Mouse (Mus musculus): ENCODE results near the gene Olfr429.
A peak's percentile ranks its signal among the peaks of the same experiment; 100 is the strongest.
"Not testable (repeated sequence)": the region's sequence is repeated elsewhere in the genome, so short reads cannot be mapped to it uniquely, and the experiment has no call there.

Olfr429 gene

DNA sequence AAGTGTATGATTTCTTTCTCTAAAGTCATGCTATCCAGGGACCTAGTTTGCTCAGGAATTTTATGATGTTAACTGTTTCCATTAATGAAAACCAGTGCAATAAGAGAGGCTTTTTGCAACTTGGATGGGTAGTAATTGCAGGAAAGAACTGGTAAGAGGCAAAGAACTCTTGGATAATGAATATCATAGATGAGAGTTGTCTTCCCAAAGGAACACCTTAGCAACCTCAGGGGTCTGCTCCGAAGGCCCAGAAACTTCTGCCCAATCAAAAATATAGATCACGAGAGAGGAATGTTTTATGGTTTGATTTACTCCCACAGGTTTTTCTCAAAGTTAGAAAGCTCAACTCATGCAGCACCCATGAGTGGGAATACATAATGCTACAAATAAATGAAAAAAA, at the start of gene Olfr429:
TSS of gene Olfr429 (plus strand) at position 301 of the 400 bp plus-strand sequence.
- no peak for DNase-seq (ENCODE audit: low spot score in 2 of 2)

DNA sequence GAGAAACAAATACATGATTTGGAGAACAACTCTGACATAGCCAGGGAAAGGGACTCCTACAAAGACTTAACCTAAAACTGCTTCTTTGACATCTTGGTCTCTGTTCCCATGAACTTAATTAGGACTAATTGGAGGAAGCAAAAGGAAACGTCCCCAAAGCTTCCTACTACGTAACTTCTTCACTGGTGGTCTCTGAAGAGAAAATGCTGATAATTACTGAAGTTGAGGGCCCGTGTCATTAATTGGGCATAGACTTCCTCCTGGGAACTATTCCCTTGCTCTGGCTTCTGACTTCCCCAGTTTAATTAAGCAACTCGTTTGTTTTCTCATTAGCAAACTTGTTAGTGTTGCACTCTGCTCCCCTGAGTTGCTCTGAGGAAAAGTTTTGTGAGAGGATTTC, 48.3 kb upstream of the Olfr429 start:
- no peak for DNase-seq (ENCODE audit: low spot score in 2 of 2)

DNA sequence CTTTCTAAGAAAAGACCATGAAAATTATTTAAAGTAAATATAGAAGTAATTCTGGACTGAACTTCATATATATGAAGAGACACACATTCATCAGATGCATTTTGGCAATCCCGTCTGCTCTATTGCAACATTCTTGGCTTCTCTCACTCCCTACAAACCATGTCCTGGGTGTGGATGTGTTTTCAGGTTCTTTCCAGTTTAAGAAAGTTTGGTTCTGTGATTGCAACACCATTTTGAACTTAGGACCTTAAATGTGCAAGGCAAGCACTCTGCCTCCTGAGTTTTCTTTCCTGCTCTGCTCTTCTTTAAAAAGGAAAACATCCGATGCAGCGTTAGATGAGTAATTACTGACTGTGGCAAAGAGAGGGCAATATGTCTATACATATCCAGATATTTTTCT, 45.7 kb upstream of the Olfr429 start:
- DNase-seq (ENCODE audit: low spot score in 2 of 2), result no peak

- peak in 1 of 2 experiments; percentile 6 for DNase-seq (ENCODE audit: low spot score in 2 of 2)
Measured at GRCm38 (mm10) chr1:174040523-174041177, 43.5 kb upstream of the Olfr429 start, which contains the start of gene Olfr433. TSS of gene Olfr433 (plus strand) at chr1:174040705.

DNA sequence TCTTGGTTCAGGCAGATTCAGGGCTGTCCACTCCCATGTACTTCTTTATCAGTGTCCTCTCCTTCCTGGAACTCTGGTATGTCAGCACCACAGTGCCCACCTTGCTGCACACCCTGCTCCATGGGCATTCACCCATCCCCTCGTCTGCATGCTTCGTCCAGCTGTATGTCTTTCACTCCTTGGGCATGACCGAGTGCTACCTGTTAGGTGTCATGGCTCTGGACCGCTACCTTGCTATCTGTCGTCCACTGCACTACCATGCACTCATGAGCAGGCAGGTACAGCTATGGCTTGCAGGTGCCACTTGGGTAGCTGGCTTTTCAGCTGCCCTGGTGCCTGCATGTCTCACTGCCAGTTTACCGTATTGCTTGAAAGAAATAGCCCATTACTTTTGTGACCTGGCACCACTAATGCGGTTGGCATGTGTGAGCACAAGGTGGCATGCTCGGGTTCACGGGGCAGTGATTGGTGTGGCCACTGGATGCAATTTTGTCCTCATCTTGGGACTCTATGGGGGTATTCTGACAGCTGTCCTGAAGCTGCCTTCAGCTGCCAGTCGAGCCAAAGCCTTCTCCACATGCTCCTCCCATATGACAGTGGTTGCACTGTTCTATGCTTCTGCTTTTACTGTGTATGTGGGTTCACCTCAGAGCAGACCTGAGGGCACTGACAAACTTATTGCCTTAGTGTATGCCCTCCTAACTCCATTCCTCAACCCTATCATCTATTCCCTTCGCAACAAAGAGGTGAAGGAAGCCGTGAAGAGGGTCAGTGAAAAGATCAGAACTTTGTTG, 41.8 kb upstream of the Olfr429 start:
- not testable (repeated sequence) for DNase-seq (ENCODE audit: low spot score in 2 of 2)

DNA sequence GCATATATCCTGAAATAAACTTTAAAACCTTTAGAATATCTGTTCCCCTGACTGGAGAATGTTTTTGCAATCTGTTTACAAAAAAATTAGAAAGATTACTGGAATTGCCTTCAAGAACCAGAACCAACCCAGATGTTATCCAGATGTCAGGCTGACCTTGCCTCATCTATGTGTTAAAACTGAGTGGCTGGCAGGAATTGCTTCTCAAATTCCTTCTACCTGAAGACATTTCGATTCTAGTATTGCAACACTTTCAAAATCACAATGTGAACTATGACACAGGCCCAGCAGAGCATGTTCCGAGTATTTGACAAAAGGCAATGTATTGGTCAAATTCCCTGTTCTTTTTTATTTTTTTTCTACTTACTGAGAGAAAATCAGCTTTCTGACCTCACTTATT, 39.7 kb upstream of the Olfr429 start:
- DNase-seq (ENCODE audit: low spot score in 2 of 2), result no peak

DNA sequence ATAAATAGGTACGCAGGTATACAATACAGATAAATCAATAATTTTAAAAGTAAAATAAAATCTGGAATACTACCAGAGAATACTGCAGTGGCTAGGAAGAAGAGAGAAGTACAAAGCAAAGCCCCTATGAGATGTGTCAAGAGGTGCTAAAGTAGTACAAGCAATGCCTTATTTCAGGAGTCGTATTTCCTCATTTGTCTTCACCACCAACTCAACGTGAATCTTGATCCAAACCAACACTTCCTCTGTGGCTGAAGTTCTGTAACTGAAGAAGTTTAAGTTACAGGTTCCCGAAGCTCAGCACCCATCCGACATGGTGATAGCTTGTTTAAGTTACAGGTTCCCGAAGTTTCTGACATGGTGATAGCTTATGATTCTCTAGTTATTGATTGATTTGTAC, 35.9 kb upstream of the Olfr429 start:
- DNase-seq (ENCODE audit: low spot score in 2 of 2), result not testable (repeated sequence)

DNA sequence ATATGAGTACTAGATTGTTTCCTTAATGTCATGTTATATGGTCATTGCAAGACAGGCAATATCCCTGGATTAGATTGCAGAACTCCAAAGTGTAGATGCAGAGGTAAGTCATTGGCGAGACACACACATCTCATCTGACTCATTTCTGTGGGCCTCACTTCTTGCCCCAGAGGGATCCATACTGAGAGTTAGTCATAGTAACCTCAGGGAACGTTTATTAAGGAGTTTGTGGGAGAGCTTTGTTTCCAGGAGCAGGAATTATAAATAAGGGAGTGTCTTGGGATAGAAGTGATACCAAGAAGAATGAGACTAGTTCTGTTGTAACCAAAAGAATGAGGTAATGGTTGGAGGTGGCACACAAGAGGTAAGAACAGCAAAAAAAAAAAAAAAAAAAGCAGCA, 35.2 kb upstream of the Olfr429 start, which contains the start of gene Olfr432:
TSS of gene Olfr432 (plus strand) at position 313 of the 400 bp plus-strand sequence.
- DNase-seq (ENCODE audit: low spot score in 2 of 2), result no peak

- not testable (repeated sequence) for DNase-seq (ENCODE audit: low spot score in 2 of 2)
Measured at GRCm38 (mm10) chr1:174049357-174049756, 34.8 kb upstream of the Olfr429 start.

GRCm38 (mm10) chr1:174050532-174050931, 33.6 kb upstream of the Olfr429 start:
- no peak for DNase-seq (ENCODE audit: low spot score in 2 of 2)

DNA sequence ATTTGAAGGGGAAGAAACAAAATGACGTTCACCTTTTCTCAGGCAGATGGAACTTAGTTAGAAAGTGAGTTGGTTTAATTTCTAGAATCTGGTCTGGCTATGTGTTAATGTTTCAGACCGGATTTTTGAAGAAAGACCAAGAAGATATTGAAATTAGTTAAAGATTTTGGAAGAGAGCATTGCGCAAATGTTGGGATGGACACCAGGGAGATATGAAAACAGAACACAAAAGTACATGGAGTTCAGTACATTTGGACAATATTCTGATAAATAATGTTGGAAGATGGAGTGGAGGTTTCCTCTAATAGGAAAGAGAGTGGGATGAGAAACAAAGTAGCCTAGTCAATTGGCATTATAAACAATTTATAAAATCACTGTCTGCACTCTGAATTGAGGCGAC, 32.6 kb upstream of the Olfr429 start:
- no peak for DNase-seq (ENCODE audit: low spot score in 2 of 2)

DNA sequence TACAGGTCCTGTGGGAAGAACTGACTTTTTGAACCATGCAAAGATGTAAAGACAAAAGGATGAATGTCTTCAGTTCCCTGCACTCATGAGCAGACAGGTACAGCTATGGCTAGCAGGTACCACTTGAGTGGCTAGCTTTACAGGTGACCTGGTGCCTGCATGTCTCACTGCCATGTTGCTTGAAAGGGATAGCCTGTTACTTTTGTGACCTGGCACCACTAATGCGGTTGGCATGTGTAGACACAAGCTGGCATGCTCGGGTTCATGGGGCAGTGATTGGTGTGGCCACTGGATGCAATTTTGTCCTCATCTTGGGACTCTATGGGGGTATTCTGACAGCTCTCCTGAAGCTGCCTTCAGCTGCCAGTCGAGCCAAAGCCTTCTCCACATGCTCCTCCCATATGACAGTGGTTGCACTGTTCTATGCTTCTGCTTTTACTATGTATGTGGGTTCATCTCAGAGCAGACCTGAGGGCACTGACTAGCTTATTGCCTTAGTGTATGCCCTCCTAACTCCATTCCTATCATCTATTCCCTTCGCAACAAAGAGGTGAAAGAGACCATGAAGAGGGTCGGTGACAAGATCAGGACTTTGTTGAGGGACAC, 32.1 kb upstream of the Olfr429 start:
- no peak for DNase-seq (ENCODE audit: low spot score in 2 of 2)

DNA sequence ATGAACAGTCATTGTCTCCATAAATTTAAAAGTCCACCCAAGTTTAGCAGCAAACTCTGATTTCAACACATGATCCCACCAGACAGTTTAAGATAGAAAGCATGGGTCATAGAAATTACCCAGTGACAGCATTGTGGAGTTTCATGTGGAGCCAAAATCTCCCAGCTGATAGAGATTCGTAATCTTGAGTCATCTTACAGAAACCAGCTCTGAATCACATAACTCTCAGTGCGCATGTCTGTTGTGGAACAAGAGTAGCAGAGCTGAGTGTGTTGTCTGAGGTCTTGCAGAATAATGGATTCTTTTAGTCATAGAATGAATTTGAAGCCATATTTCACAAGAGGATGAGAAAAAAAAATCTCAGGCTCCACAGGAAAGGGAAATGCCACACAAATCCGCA, 31.1 kb upstream of the Olfr429 start:
- DNase-seq (ENCODE audit: low spot score in 2 of 2), result no peak

DNA sequence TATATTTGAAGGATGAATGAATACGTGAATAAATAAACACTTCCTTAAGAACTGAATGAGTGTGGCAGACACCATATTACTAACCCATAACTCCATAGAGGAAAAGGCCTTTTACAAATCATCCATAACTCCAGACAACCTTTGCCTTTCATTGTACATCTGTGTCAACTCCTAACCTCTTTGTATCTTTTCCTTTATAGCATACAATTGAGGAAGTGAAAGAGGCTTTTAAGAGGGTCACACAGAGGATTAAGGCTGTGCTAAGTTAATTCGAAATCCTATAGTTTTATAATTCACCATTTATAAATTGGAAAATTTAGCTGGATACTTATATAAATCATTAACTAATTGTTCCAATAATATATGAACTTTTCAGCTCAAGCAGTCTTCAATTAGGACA, 28.9 kb upstream of the Olfr429 start:
- no peak for DNase-seq (ENCODE audit: low spot score in 2 of 2)

- DNase-seq (ENCODE audit: low spot score in 2 of 2), result no peak
Measured at GRCm38 (mm10) chr1:174066305-174066704, 17.8 kb upstream of the Olfr429 start, which contains the start of gene Olfr430. TSS of gene Olfr430 (plus strand) at chr1:174066605.

GRCm38 (mm10) chr1:174096591-174096990, 12.5 kb downstream of the Olfr429 start, which contains the start of gene Olfr427:
TSS of gene Olfr427 (plus strand) at chr1:174096891.
- no peak for DNase-seq (ENCODE audit: low spot score in 2 of 2)

GRCm38 (mm10) chr1:174103735-174104134, 19.6 kb downstream of the Olfr429 start:
- DNase-seq (ENCODE audit: low spot score in 2 of 2), result no peak

DNA sequence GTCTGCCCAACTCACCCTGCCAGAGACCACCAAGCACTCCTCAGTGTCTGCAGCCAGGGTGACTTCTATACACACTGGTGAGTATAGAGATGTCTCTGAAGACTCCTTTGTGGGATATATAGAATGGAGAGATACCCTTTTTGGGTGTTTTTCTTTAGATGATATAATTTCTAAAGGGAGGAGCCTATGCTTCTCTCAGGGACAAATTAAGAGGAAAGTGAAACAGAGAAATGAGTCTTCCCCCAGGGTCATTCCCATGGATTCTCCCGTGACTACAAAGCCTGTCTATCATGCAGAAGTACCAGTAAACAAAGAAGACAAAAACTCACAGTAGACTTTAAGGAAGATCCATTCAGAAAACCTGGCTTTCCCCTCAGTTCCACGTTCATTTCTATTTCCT, 36.9 kb downstream of the Olfr429 start, which contains the start of gene Olfr231:
TSS of gene Olfr231 (minus strand) at position 101 of the 400 bp plus-strand sequence.
- DNase-seq (ENCODE audit: low spot score in 2 of 2), result no peak

DNA sequence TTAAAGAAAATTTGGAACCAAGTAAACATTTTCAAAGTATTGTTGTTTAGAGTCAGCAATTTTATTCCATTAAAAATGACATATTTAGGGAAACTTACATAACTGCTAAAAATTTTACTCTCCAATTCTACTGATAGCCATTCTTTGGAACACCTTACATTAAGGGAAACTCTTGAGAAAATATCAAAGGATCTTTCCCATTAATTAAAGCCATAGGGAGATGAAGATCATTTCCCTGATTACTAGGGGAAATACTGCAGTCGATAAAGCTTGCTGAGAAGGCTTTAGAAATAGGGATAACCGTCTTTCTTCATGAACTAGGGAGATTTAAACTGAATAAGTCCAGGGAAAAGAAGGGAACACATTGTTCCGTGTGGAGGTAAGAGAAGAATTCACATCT, 47.1 kb downstream of the Olfr429 start, which contains the start of gene Olfr424:
TSS of gene Olfr424 (plus strand) at position 301 of the 400 bp plus-strand sequence.
- DNase-seq (ENCODE audit: low spot score in 2 of 2), result no peak

DNA sequence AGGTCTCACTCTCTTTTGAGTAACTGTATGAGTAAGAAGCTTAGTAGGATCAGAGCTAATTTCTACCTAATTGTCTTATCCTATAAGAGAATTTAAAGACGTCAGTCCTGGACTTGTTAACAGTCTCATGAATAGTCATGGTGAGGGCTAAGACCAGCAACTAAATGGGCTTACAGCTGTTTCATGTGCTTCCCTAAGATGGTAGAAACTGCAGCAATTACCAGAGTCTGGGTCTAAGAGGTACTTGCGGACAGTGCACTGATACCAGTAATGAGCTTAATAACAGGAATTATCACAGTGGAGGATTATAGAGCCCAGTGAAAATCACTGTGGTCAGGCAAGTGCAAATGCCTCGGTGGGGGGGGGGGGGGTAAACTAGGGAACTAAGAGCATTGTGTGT, 47.9 kb downstream of the Olfr429 start:
- DNase-seq (ENCODE audit: low spot score in 2 of 2), result no peak

All from thymus, postnatal 10 days (tissue).